Mouse (Mus musculus): ENCODE measurements at regions not wholly inside any gene's neighbourhood (a gene's known extent, or its start where the extent isn't known, plus 50 kb on each side); places are given as distances from the start of the nearest gene placed in this dataset.

GRCm38 (mm10) chr3:36352032-36352742 is 123.5 kb downstream of the Anxa5 start:
- no peak for TF ChIP-seq CTCF (IDR thresholded peaks at IDR 0.05; ENCODE audit: low read depth)
- TF ChIP-seq EP300 (IDR thresholded peaks at IDR 0.05; ENCODE audit: low read depth) = no peak

All from liver, embryonic 14.5 days (tissue).